In genomic region chr6:138794706-138795105, GRCm38 (mm10) we compare ENCODE assay signal across 23 mouse cellular contexts.
"Had no signal": no experiment of that assay in that cellular context is flagged by ENCODE, and none has a peak within 500 bp of the region (broad histone marks: within the 10 kb centered on the region; RNA-seq: fewer than 3 reads in every experiment).

No protein-coding gene starts in this region.

- H3K9ac ChIP-seq: limb, embryonic 13.5 days; liver, embryonic 12.5 days; liver, embryonic 15.5 days; lung, embryonic 15.5 days; neural tube, embryonic 13.5 days; stomach, embryonic 15.5 days had no signal

- H3K4me2 ChIP-seq: limb, embryonic 13.5 days; liver, embryonic 12.5 days; liver, embryonic 15.5 days; lung, embryonic 15.5 days; midbrain, embryonic 11.5 days; neural tube, embryonic 13.5 days; stomach, embryonic 15.5 days had no signal

- H3K4me3 ChIP-seq: layer of hippocampus, adult 2 months; limb, embryonic 10.5 days; limb, embryonic 13.5 days; liver, embryonic 12.5 days; liver, embryonic 15.5 days; lung, embryonic 15.5 days; megakaryocyte, embryonic 14.5 days; neural tube, embryonic 13.5 days; stomach, embryonic 15.5 days had no signal

- H3K36me3 ChIP-seq: limb, embryonic 10.5 days; limb, embryonic 13.5 days; liver, embryonic 12.5 days; liver, embryonic 15.5 days; lung, embryonic 15.5 days; neural tube, embryonic 13.5 days; stomach, embryonic 15.5 days had no signal

- H3K27me3 ChIP-seq: limb, embryonic 13.5 days; liver, embryonic 12.5 days; liver, embryonic 15.5 days; lung, embryonic 15.5 days; megakaryocyte, embryonic 14.5 days; neural tube, embryonic 13.5 days; stomach, embryonic 15.5 days had no signal

- H3K9me3 ChIP-seq: limb, embryonic 10.5 days; limb, embryonic 13.5 days; liver, embryonic 12.5 days; liver, embryonic 15.5 days; lung, embryonic 15.5 days; neural tube, embryonic 13.5 days; stomach, embryonic 15.5 days had no signal

- H3K27ac ChIP-seq: kidney, postnatal 0 days; layer of hippocampus, adult 2 months; limb, embryonic 10.5 days; limb, embryonic 13.5 days; liver, embryonic 12.5 days; liver, embryonic 15.5 days; lung, embryonic 15.5 days; neural tube, embryonic 13.5 days; stomach, embryonic 15.5 days had no signal

- H3K4me1 ChIP-seq: limb, embryonic 10.5 days; limb, embryonic 13.5 days; liver, embryonic 12.5 days; liver, embryonic 15.5 days; lung, embryonic 15.5 days; megakaryocyte, embryonic 14.5 days; neural tube, embryonic 13.5 days; stomach, embryonic 15.5 days had no signal

- ATAC-seq: liver, embryonic 12.5 days had no signal

- DNase-seq: kidney, adult 2 months; kidney, postnatal 25 days; layer of hippocampus, adult 9-11 months; liver; lung, adult 18-20 months; lung, postnatal 10 days; lung, postnatal 36 days; midbrain, embryonic 14.5 days; right cerebral cortex, postnatal 25 days; spleen, adult 18-20 months; thymus, adult 18-20 months; thymus, postnatal 36 days had no signal
